Mouse (Mus musculus) neural tube, embryonic 12.5 days (tissue): Measurements from ENCODE around the gene 2310061N02Rik. TPM values are rescaled to one million over a fixed set of nuclear protein-coding genes. Genes with fewer than 3 reads are reported as not detected.

Experiments used
- ATAC-seq: fragments of 200-750 bp; cut with Nextera tagmentation; 2 replicates; pipeline ENCODE4 v1.8.0; 2017; ENCODE audit warnings: low read depth, mild to moderate bottlenecking, moderate TSS enrichment, moderate library complexity; ENCODE audit not compliant: low FRiP score
- H3K27ac ChIP-seq: fragments of 300-500 bp; sonication (generic); 2 replicates; pipeline ENCODE4 v1.5.1; 2016
- H3K27me3 ChIP-seq: fragments of 300-500 bp; sonication (generic); replicated peaks from 2 replicates; pipeline ENCODE4 v1.6.1; 2016; ENCODE audit warnings: mild to moderate bottlenecking
- H3K36me3 ChIP-seq: fragments of 300-500 bp; sonication (generic); 2 replicates; pipeline ENCODE4 v1.6.1; 2016; ENCODE audit warnings: mild to moderate bottlenecking
- H3K4me1 ChIP-seq: fragments of 300-500 bp; sonication (generic); 2 replicates; pipeline ENCODE4 v1.6.1; 2016
- H3K4me2 ChIP-seq: fragments of 300-500 bp; sonication (generic); replicated peaks from 2 replicates; pipeline ENCODE4 v1.6.1; 2016; ENCODE audit warnings: mild to moderate bottlenecking
- H3K4me3 ChIP-seq: fragments of 300-500 bp; sonication (generic); 2 replicates; pipeline ENCODE4 v1.5.1; 2016
- H3K9ac ChIP-seq: fragments of 300-500 bp; sonication (generic); 2 replicates; pipeline ENCODE4 v1.6.1; 2016; ENCODE audit warnings: mild to moderate bottlenecking
- H3K9me3 ChIP-seq: fragments of 300-500 bp; sonication (generic); 2 replicates; pipeline ENCODE4 v1.6.1; 2016; ENCODE audit warnings: mild to moderate bottlenecking
- WGBS: fragments of 180-500 bp; shearing (Covaris S2); methylation state at CpG from one replicate; pipeline ENCODE4 v1.1.7; 2016; 5-methylcytosine and 5-hydroxymethylcytosine counted together
- polyA plus RNA-seq: library from polyadenylated mRNA; unstranded; fragments of >200 nt; fragmentation: Nextera tagmentation; extraction: Ambion mirVana; gene quantifications from 2 replicates; pipeline ENCODE4 v1.2.1, GENCODE M21; 2016

2310061N02Rik gene
- polyA plus RNA-seq, 1 experiment from 2014 or later, result not detected

GRCm38 (mm10) chr16:88681282-88681681, 26.5 kb downstream of the 2310061N02Rik start:
- Histone ChIP-seq H3K4me2 (no peak overlapping the region), H3K27ac (no peak overlapping the region), H3K36me3 (no peaks in the 10 kb centered on the region), H3K27me3 (no peaks in the 10 kb centered on the region), H3K4me3 (no peak overlapping the region), H3K9me3 (no peaks in the 10 kb centered on the region), H3K9ac (no peak overlapping the region), H3K4me1 (no peaks in the 10 kb centered on the region)
- ATAC-seq, result no peak
- 47% methylated on average over 2 of the region's 2 CpGs for WGBS

GRCm38 (mm10) chr16:88679099-88679498, 28.7 kb downstream of the 2310061N02Rik start:
- Histone ChIP-seq H3K9ac (no peak overlapping the region), H3K4me1 (no peaks in the 10 kb centered on the region), H3K27me3 (no peaks in the 10 kb centered on the region), H3K9me3 (no peaks in the 10 kb centered on the region), H3K36me3 (no peaks in the 10 kb centered on the region), H3K4me3 (no peak overlapping the region), H3K4me2 (no peak overlapping the region), H3K27ac (no peak overlapping the region)
- no peak for ATAC-seq
- WGBS, result 88% methylated on average over 6 of the region's 6 CpGs

- no peak within 1 kb of the TSS for H3K9ac ChIP-seq
- H3K4me2 ChIP-seq, result no peak within 1 kb of the TSS
- no peaks in the 10 kb centered on the region for H3K27me3 ChIP-seq
- no peaks in the 10 kb centered on the region for H3K36me3 ChIP-seq
- H3K4me1 ChIP-seq, result no peaks in the 10 kb centered on the region
- H3K4me3 ChIP-seq, result no peak within 1 kb of the TSS
- H3K9me3 ChIP-seq, result no peaks in the 10 kb centered on the region
- ATAC-seq, result no peak
- WGBS, result 93% methylated on average over 4 of the region's 4 CpGs
- H3K27ac ChIP-seq, result no peak within 1 kb of the TSS
Measured at GRCm38 (mm10) chr16:88671571-88671970, 36.2 kb downstream of the 2310061N02Rik start, which contains the start of gene Krtap27-1. Gene Krtap27-1, minus strand, starts transcription at chr16:88671671.

GRCm38 (mm10) chr16:88657426-88657825, 50.3 kb downstream of the 2310061N02Rik start:
- no peak overlapping the region for H3K4me3 ChIP-seq
- H3K9ac ChIP-seq, result no peak overlapping the region
- no peak overlapping the region for H3K4me2 ChIP-seq
- no peak overlapping the region for H3K27ac ChIP-seq
- no peak for ATAC-seq
- no peaks in the 10 kb centered on the region for H3K36me3 ChIP-seq
- WGBS, result 56% methylated on average over 1 of the region's 1 CpGs
- H3K4me1 ChIP-seq, result no peaks in the 10 kb centered on the region
- H3K27me3 ChIP-seq, result no peaks in the 10 kb centered on the region
- H3K9me3 ChIP-seq, result no peaks in the 10 kb centered on the region

Other genes starting within 250 kb of the 2310061N02Rik start
- gene Cldn17, start 201.0 kb downstream of the 2310061N02Rik start, polyA plus RNA-seq, result not detected in 2 replicates
- gene Cldn8, start 144.8 kb downstream of the 2310061N02Rik start, polyA plus RNA-seq, result 0.28 and 0.29 TPM in 2 replicates
- not detected in 2 replicates for gene Krtap24-1, start 95.7 kb downstream of the 2310061N02Rik start, polyA plus RNA-seq
- not detected in 2 replicates for gene 2310079G19Rik, start 80.3 kb downstream of the 2310061N02Rik start, polyA plus RNA-seq
- not detected in 2 replicates for gene Krtap26-1, start 60.2 kb downstream of the 2310061N02Rik start, polyA plus RNA-seq
- gene Krtap27-1, start 36.3 kb downstream of the 2310061N02Rik start, polyA plus RNA-seq, result not detected in 2 replicates
- not detected in 2 replicates for gene Krtap13-1, start 20.9 kb upstream of the 2310061N02Rik start, polyA plus RNA-seq
- gene Krtap13, start 43.7 kb upstream of the 2310061N02Rik start, polyA plus RNA-seq, result not detected in 2 replicates
- not detected in 2 replicates for gene 2310034C09Rik, start 50.9 kb upstream of the 2310061N02Rik start, polyA plus RNA-seq
- gene 2310057N15Rik, start 66.2 kb upstream of the 2310061N02Rik start, polyA plus RNA-seq, result not detected in 2 replicates
- gene Gm5965, start 69.9 kb upstream of the 2310061N02Rik start, polyA plus RNA-seq, result not detected in 2 replicates
- gene Gm20741, start 104.3 kb upstream of the 2310061N02Rik start, polyA plus RNA-seq, result not detected in 2 replicates
- gene Krtap15, start 112.3 kb upstream of the 2310061N02Rik start, polyA plus RNA-seq, result not detected in 2 replicates
- gene Krtap14, start 118.2 kb upstream of the 2310061N02Rik start, polyA plus RNA-seq, result not detected in 2 replicates
- gene Krtap19-1, start 161.4 kb upstream of the 2310061N02Rik start, polyA plus RNA-seq, result not detected in 2 replicates
- not detected in 2 replicates for gene Krtap19-2, start 166.3 kb upstream of the 2310061N02Rik start, polyA plus RNA-seq
- not detected in 2 replicates for gene Krtap19-3, start 170.1 kb upstream of the 2310061N02Rik start, polyA plus RNA-seq
- not detected in 2 replicates for gene Krtap19-4, start 177.1 kb upstream of the 2310061N02Rik start, polyA plus RNA-seq
- not detected in 2 replicates for gene Krtap19-5, start 188.5 kb upstream of the 2310061N02Rik start, polyA plus RNA-seq
- gene Krtap19-9b, start 224.3 kb upstream of the 2310061N02Rik start, polyA plus RNA-seq, result not detected in 2 replicates